Mouse (Mus musculus): Measurements from ENCODE around the gene Emx1. TPM values are rescaled to one million over a fixed set of nuclear protein-coding genes. Genes with fewer than 3 reads are reported as not detected.

Gene Emx1
- polyA plus RNA-seq, 1 experiment from 2014 or later, result 0.88 TPM

- H3K9ac ChIP-seq (replicated peaks; ENCODE audit: low read length), result no peak overlapping the region
- H3K27me3 ChIP-seq (ENCODE audit: control insufficient read depth, insufficient read depth, low read length), result no peaks in the 10 kb centered on the region; the same call in 1 of the 2 replicates
- no peaks in the 10 kb centered on the region for H3K9me3 ChIP-seq (replicated peaks; ENCODE audit: control insufficient read depth, low read length)
- no peak overlapping the region for H3K4me2 ChIP-seq (ENCODE audit: low read depth, low read length)
- H3K27ac ChIP-seq (replicated peaks; ENCODE audit: low read depth, low read length), result no peak overlapping the region
- H3K4me3 ChIP-seq (ENCODE audit: low read depth, low read length), result no peak overlapping the region
- DNase-seq (ENCODE audit: low spot score) (no peak), ATAC-seq (replicated peaks; ENCODE audit: insufficient number of reproducible peaks, low FRiP score, low TSS enrichment, low read depth) (no peak)
- WGBS, result 81% methylated on average over 9 of the region's 9 CpGs
- H3K4me1 ChIP-seq (ENCODE audit: control insufficient read depth, insufficient read depth, low read length), result no peaks in the 10 kb centered on the region
- no peaks in the 10 kb centered on the region for H3K36me3 ChIP-seq (replicated peaks; ENCODE audit: control insufficient read depth, insufficient read depth, low read depth, low read length)
Measured at GRCm38 (mm10) chr6:85209226-85209967, 22.2 kb downstream of the Emx1 start.

GRCm38 (mm10) chr6:85210686-85211085 lies 23.4 kb downstream of the Emx1 start:
- Histone ChIP-seq H3K9me3 (replicated peaks; ENCODE audit: control insufficient read depth, low read length) (no peaks in the 10 kb centered on the region), H3K4me1 (ENCODE audit: control insufficient read depth, insufficient read depth, low read length) (no peaks in the 10 kb centered on the region), H3K36me3 (replicated peaks; ENCODE audit: control insufficient read depth, insufficient read depth, low read depth, low read length) (no peaks in the 10 kb centered on the region), H3K27me3 (ENCODE audit: control insufficient read depth, insufficient read depth, low read length) (no peaks in the 10 kb centered on the region; the same call in 1 of the 2 replicates), H3K4me3 (ENCODE audit: low read depth, low read length) (no peak overlapping the region), H3K27ac (replicated peaks; ENCODE audit: low read depth, low read length) (no peak overlapping the region), H3K9ac (replicated peaks; ENCODE audit: low read length) (no peak overlapping the region), H3K4me2 (ENCODE audit: low read depth, low read length) (no peak overlapping the region)
- WGBS, result 44% methylated on average over 1 of the region's 1 CpGs
- no peak for ATAC-seq (replicated peaks; ENCODE audit: insufficient number of reproducible peaks, low FRiP score, low TSS enrichment, low read depth)
- no peak for DNase-seq (ENCODE audit: low spot score)

- whole genome bisulfite sequencing, result 77% methylated on average over 4 of the region's 4 CpGs
- H3K9me3 ChIP-seq (replicated peaks; ENCODE audit: control insufficient read depth, low read length), result no peaks in the 10 kb centered on the region
- no peak for DNase-seq (ENCODE audit: low spot score)
Measured at GRCm38 (mm10) chr6:85218251-85218650, 31.0 kb downstream of the Emx1 start.

GRCm38 (mm10) chr6:85218684-85219445 lies 31.6 kb downstream of the Emx1 start:
- Histone ChIP-seq H3K9me3 (replicated peaks; ENCODE audit: control insufficient read depth, low read length) (no peaks in the 10 kb centered on the region), H3K4me1 (ENCODE audit: control insufficient read depth, insufficient read depth, low read length) (peaks cover 9% of the 10 kb centered on the region), H3K27me3 (ENCODE audit: control insufficient read depth, insufficient read depth, low read length) (no peaks in the 10 kb centered on the region), H3K4me3 (ENCODE audit: low read depth, low read length) (no peak overlapping the region), H3K9ac (replicated peaks; ENCODE audit: low read length) (no peak overlapping the region), H3K4me2 (ENCODE audit: low read depth, low read length) (no peak overlapping the region), H3K36me3 (replicated peaks; ENCODE audit: control insufficient read depth, insufficient read depth, low read depth, low read length) (no peaks in the 10 kb centered on the region), H3K27ac (replicated peaks; ENCODE audit: low read depth, low read length) (no peak overlapping the region; the same call in 1 of the 2 replicates)
- peak; percentile 71 for DNase-seq (ENCODE audit: low spot score)
- ATAC-seq (replicated peaks; ENCODE audit: insufficient number of reproducible peaks, low FRiP score, low TSS enrichment, low read depth), result no peak; the same call in 1 of the 2 replicates
- 43% methylated on average over 5 of the region's 5 CpGs for WGBS

More at GRCm38 (mm10) chr6:85218251-85218650, 31.0 kb downstream of the Emx1 start:
- Histone ChIP-seq H3K4me2 (ENCODE audit: low read depth, low read length) (no peak overlapping the region), H3K4me3 (ENCODE audit: low read depth, low read length) (no peak overlapping the region), H3K36me3 (replicated peaks; ENCODE audit: control insufficient read depth, insufficient read depth, low read depth, low read length) (no peaks in the 10 kb centered on the region), H3K27me3 (ENCODE audit: control insufficient read depth, insufficient read depth, low read length) (no peaks in the 10 kb centered on the region), H3K9ac (replicated peaks; ENCODE audit: low read length) (no peak overlapping the region), H3K4me1 (ENCODE audit: control insufficient read depth, insufficient read depth, low read length) (peaks cover 9% of the 10 kb centered on the region), H3K27ac (replicated peaks; ENCODE audit: low read depth, low read length) (no peak overlapping the region)
- ATAC-seq (replicated peaks; ENCODE audit: insufficient number of reproducible peaks, low FRiP score, low TSS enrichment, low read depth), result no peak

- Histone ChIP-seq H3K4me1 (ENCODE audit: control insufficient read depth, insufficient read depth, low read length) (peaks cover 9% of the 10 kb centered on the region), H3K27me3 (ENCODE audit: control insufficient read depth, insufficient read depth, low read length) (no peaks in the 10 kb centered on the region), H3K27ac (replicated peaks; ENCODE audit: low read depth, low read length) (no peak overlapping the region), H3K9ac (replicated peaks; ENCODE audit: low read length) (no peak overlapping the region), H3K9me3 (replicated peaks; ENCODE audit: control insufficient read depth, low read length) (no peaks in the 10 kb centered on the region), H3K4me3 (ENCODE audit: low read depth, low read length) (no peak overlapping the region), H3K36me3 (replicated peaks; ENCODE audit: control insufficient read depth, insufficient read depth, low read depth, low read length) (no peaks in the 10 kb centered on the region), H3K4me2 (ENCODE audit: low read depth, low read length) (no peak overlapping the region)
- no peak for DNase-seq (ENCODE audit: low spot score)
- no peak for ATAC-seq (replicated peaks; ENCODE audit: insufficient number of reproducible peaks, low FRiP score, low TSS enrichment, low read depth)
- WGBS, result 94% methylated on average over 11 of the region's 11 CpGs
Measured at GRCm38 (mm10) chr6:85219706-85220105, 32.5 kb downstream of the Emx1 start.

GRCm38 (mm10) chr6:85220917-85221316 lies 33.7 kb downstream of the Emx1 start:
- H3K27ac ChIP-seq (replicated peaks; ENCODE audit: low read depth, low read length), result peak overlapping the region; percentile 35; the same call in 1 of the 2 replicates
- WGBS, result 28% methylated on average over 4 of the region's 4 CpGs
- H3K4me1 ChIP-seq (ENCODE audit: control insufficient read depth, insufficient read depth, low read length), result peaks cover 9% of the 10 kb centered on the region
- no peaks in the 10 kb centered on the region for H3K36me3 ChIP-seq (replicated peaks; ENCODE audit: control insufficient read depth, insufficient read depth, low read depth, low read length)
- no peak overlapping the region for H3K4me3 ChIP-seq (ENCODE audit: low read depth, low read length)
- H3K9me3 ChIP-seq (replicated peaks; ENCODE audit: control insufficient read depth, low read length), result no peaks in the 10 kb centered on the region
- H3K9ac ChIP-seq (replicated peaks; ENCODE audit: low read length), result no peak overlapping the region; the same call in 1 of the 2 replicates
- no peak overlapping the region for H3K4me2 ChIP-seq (ENCODE audit: low read depth, low read length)
- H3K27me3 ChIP-seq (ENCODE audit: control insufficient read depth, insufficient read depth, low read length), result no peaks in the 10 kb centered on the region
- peak; percentile 60 for DNase-seq (ENCODE audit: low spot score)
- peak; percentile 54 for ATAC-seq (replicated peaks; ENCODE audit: insufficient number of reproducible peaks, low FRiP score, low TSS enrichment, low read depth)

GRCm38 (mm10) chr6:85222551-85222950 lies 35.3 kb downstream of the Emx1 start:
- no peak overlapping the region for H3K9ac ChIP-seq (replicated peaks; ENCODE audit: low read length)
- no peak overlapping the region for H3K4me2 ChIP-seq (ENCODE audit: low read depth, low read length)
- DNase-seq (ENCODE audit: low spot score) (no peak), ATAC-seq (replicated peaks; ENCODE audit: insufficient number of reproducible peaks, low FRiP score, low TSS enrichment, low read depth) (no peak)
- H3K9me3 ChIP-seq (replicated peaks; ENCODE audit: control insufficient read depth, low read length), result no peaks in the 10 kb centered on the region
- H3K36me3 ChIP-seq (replicated peaks; ENCODE audit: control insufficient read depth, insufficient read depth, low read depth, low read length), result no peaks in the 10 kb centered on the region
- no peaks in the 10 kb centered on the region for H3K27me3 ChIP-seq (ENCODE audit: control insufficient read depth, insufficient read depth, low read length)
- no peak overlapping the region for H3K27ac ChIP-seq (replicated peaks; ENCODE audit: low read depth, low read length)
- H3K4me1 ChIP-seq (ENCODE audit: control insufficient read depth, insufficient read depth, low read length), result peaks cover 9% of the 10 kb centered on the region
- 76% methylated on average over 10 of the region's 10 CpGs for WGBS
- no peak overlapping the region for H3K4me3 ChIP-seq (ENCODE audit: low read depth, low read length)

Data from embryonic facial prominence, embryonic 11.5 days (tissue).